Mouse (Mus musculus) kidney, adult 18-20 months (tissue): ENCODE data around the gene Zfyve1.

Experiments used
- DNase-seq: peaks from one replicate; pipeline ENCODE4 v3.0.0; 2021

The Zfyve1 gene

GRCm38 (mm10) chr12:83520311-83520890, 76.6 kb downstream of the Zfyve1 start, which contains the start of gene Dcaf4:
Gene Dcaf4, plus strand, starts transcription at chr12:83520466.
- DNase-seq = peak; percentile 98

DNA sequence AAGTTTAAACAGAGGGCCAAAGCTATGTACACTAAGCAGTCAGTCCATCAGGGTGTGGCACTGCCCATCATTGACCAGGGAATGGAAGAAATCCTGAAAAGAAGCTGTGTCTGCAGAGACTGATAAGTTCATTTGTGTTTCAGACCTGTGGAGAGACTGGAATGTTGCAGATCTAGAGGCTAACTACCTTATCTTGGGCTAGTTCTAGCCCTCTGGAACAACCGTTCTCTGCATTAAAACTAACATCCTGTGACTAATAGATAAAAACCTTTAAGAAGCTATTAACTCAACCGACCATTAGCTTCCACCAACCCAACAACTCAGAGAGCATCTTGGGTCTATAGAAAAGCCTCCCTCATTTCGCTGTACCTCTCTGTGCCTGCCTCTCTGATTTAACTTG, 79.4 kb downstream of the Zfyve1 start:
- no peak for DNase-seq

DNA sequence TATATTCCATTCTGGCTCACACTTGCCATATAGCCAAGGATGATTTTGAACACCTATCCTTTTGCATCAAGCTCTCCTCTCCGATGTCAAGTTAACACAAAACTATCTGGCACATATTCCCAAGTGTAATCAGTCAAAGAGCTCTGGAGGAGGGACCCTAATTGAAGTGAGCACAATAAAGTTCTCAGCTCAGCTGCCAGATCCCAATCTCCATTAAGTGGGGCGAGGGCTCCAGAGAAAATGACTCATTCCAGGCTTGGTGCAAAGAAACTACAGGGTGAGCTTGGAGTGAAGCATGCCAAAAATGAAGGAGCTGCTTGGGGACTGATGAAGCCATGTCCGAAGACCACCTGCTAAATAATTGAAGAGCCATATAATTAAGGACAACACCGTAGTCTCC, 82.8 kb downstream of the Zfyve1 start:
- DNase-seq = no peak

GRCm38 (mm10) chr12:83513185-83513584, 83.8 kb downstream of the Zfyve1 start:
- DNase-seq = peak; percentile 13

DNA sequence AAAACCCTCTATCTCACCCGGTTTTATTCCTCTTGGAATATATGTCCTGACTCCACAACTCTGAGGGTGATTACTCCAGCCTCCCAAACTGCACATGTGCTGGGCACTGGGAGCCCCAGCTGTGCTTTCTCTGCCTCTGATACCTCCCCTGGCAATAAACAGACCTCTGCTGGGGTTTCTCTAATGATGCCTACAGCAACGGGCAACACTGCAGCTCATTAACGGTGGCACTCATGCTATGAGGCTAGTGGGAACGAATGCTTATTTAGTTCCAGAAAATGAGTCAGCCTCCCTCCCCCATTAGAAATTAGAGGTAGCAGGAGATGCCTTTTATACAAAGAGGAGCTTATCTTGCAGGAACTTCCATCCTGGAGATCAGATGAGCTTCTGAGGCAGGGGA, 84.2 kb downstream of the Zfyve1 start:
- DNase-seq = no peak

GRCm38 (mm10) chr12:83510586-83510985, 86.4 kb downstream of the Zfyve1 start:
- DNase-seq = no peak

DNA sequence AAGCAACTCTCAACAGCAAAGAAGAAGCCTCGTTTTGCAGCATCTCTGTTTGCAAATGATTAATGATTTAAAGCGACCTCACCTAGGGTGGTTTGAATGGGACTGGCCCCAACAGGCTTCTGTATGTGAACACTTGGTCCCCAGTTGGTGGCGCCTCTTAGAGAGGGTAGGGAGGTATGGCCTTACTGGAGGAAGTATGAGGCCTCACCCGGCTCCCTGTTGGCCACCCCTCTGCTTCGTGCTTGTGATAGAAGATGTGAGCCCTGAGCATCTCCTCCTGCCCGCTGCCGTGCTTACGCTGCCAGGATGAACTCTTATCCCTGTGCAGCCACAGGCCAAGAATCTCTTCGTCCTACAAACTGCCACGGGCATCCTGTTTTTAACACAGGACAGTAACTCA, 90.5 kb downstream of the Zfyve1 start:
- DNase-seq = no peak

DNA sequence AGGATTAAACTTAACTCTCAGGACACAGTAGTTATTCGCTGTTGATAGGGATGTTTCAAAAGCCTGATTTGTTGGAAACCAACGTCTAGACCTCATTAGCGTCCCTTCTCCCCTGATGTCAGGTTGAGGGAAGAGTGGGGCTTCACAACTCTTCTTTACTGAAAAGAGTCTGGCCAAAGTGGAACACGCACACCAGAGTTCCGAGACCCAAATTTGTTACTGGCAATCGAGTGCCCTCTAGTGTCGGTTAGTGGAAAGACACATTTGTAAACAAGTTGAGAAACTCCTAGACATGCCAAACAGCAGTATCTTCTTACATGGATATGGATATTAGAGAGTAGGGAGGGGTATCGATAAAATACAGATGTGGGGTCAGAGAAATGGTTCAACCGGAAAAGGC, 94.8 kb downstream of the Zfyve1 start:
- DNase-seq = peak; percentile 58

DNA sequence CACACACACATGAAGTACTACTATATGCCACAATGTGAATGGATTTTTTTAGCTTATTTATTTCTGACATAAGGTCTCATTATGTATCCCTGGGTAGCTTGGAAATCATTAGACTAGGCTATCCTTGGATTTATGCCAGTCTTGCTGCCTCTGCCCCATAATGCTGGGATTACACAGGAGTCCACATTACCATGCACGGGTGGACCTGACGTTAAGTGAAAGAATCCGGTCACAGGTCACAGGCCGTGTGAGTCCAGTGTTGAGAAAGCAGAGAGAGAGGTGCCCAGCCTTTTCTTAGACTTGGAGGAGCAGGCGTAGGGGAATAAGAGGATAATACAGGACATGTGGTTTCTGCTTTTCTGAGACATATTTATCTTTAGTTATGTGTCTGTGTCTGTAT, 97.8 kb downstream of the Zfyve1 start:
- peak; percentile 25 for DNase-seq

- DNase-seq = no peak
These were observed 99.1 kb downstream of the Zfyve1 start for GRCm38 (mm10) chr12:83497959-83498358.

GRCm38 (mm10) chr12:83496736-83497135, 100.3 kb downstream of the Zfyve1 start:
- no peak for DNase-seq
